Mouse (Mus musculus) lung, embryonic 16.5 days (tissue): ENCODE measurements around the gene Derl3. TPM values are rescaled to one million over a fixed set of nuclear protein-coding genes. Genes with fewer than 3 reads are reported as not detected.
A peak's percentile ranks its signal among the peaks of the same experiment; 100 is the strongest.

Source experiments
- ATAC-seq: fragments of 200-750 bp; cut with Nextera tagmentation; 2 replicates; pipeline ENCODE4 v1.8.0; 2017; ENCODE audit warnings: low read depth, mild to moderate bottlenecking, moderate library complexity
- H3K27ac ChIP-seq: fragments of 300-500 bp; sonication (generic); 2 replicates; pipeline ENCODE4 v1.5.1; 2014; ENCODE audit warnings: mild to moderate bottlenecking, control low read depth, low read length
- H3K27me3 ChIP-seq: fragments of 300-500 bp; sonication (generic); 2 replicates; pipeline ENCODE4 v1.6.1; 2014; ENCODE audit warnings: low read depth, low read length, mixed read lengths; ENCODE audit not compliant: control insufficient read depth, insufficient read depth
- H3K36me3 ChIP-seq: fragments of 300-500 bp; sonication (generic); 2 replicates; pipeline ENCODE4 v1.6.1; 2014; ENCODE audit warnings: low read length; ENCODE audit not compliant: control insufficient read depth, insufficient read depth
- H3K4me1 ChIP-seq: fragments of 300-500 bp; sonication (generic); replicated peaks from 2 replicates; pipeline ENCODE4 v1.6.1; 2014; ENCODE audit warnings: low read length, mixed read lengths; ENCODE audit not compliant: control insufficient read depth, insufficient read depth
- H3K4me2 ChIP-seq: fragments of 300-500 bp; sonication (generic); 2 replicates; pipeline ENCODE4 v1.6.1; 2014; ENCODE audit warnings: low read depth, low read length, control low read depth
- H3K4me3 ChIP-seq: fragments of 300-500 bp; sonication (generic); 2 replicates; pipeline ENCODE4 v1.5.1; 2014; ENCODE audit warnings: mild to moderate bottlenecking, low read length, control low read depth
- H3K9ac ChIP-seq: fragments of 300-500 bp; sonication (generic); 2 replicates; pipeline ENCODE4 v1.6.1; 2014; ENCODE audit warnings: low read length, control low read depth
- H3K9me3 ChIP-seq: fragments of 300-500 bp; sonication (generic); 2 replicates; pipeline ENCODE4 v1.6.1; 2016; ENCODE audit warnings: low read length; ENCODE audit not compliant: control insufficient read depth
- WGBS: fragments of 180-500 bp; shearing (Covaris S2); extraction: QIAGEN DNeasy Blood & Tissue Kit; methylation state at CpG from one replicate; pipeline ENCODE4 v1.1.7; 2014; 5-methylcytosine and 5-hydroxymethylcytosine counted together
- polyA plus RNA-seq: library from polyadenylated mRNA; unstranded; fragments of >200 nt; fragmentation: Nextera tagmentation; extraction: Ambion mirVana; gene quantifications from 2 replicates; pipeline ENCODE4 v1.2.1, GENCODE M21; 2015

The Derl3 gene
- polyA plus RNA-seq, 1 experiment from 2014 or later, result 2.3 TPM

DNA sequence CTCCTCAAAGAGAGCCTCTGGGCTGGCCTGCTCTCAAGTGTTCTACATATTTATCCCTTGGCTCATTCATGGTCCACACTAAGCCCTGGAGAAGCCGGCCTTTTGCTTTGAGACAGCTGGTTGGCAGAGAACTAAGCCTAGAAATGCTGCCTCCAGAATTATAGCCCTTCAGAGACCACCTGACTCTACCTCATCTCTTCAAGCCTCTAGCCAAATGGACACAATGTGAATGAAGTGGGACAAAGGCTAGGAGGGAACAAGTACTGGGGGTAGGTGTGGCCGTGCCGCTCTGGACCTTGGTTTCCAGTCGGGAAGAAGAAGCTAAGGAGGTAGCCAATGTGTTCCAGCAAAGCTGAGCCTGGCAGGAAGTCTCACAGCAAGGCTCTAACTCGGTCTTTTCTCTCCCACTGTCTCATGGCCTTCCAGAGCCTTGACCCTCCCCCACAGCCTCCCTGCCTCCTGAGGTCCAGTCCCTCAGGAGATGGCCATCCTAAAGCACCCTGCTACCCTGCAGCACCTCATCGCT, 4.9 kb downstream of the Derl3 start:
- Histone ChIP-seq H3K27me3 (no peaks in the 10 kb centered on the region), H3K9me3 (no peaks in the 10 kb centered on the region), H3K9ac (no peak overlapping the region), H3K4me1 (peaks cover 8% of the 10 kb centered on the region), H3K4me3 (no peak overlapping the region), H3K36me3 (peaks cover 43% of the 10 kb centered on the region), H3K27ac (no peak overlapping the region; the same call in 1 of the 2 replicates), H3K4me2 (no peak overlapping the region)
- ATAC-seq, result no peak
- 69% methylated on average over 6 of the region's 6 CpGs for WGBS

DNA sequence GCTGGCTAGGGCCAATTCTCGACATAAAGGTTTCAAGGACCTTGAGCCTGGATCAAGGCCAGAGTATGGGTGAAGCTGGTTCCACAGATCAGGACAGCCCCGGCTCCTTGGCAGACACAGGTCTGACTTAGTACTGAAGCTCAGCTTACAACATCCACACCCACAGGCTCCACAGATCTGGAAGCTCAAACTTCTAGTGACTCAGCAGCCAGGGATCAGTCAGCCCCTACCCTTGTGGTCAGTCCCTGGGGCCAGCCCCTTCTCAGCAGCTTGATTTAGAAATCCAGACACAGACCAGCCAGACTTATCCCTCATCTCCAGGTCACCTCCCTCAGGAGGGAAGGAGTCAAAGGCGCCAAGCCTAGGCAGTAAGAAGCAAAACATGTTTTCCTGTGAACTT, 5.6 kb downstream of the Derl3 start:
- Histone ChIP-seq H3K4me3 (no peak overlapping the region), H3K27ac (peak overlapping the region; percentile 44), H3K4me1 (peaks cover 2% of the 10 kb centered on the region), H3K9me3 (no peaks in the 10 kb centered on the region), H3K9ac (no peak overlapping the region), H3K27me3 (no peaks in the 10 kb centered on the region), H3K4me2 (no peak overlapping the region), H3K36me3 (peaks cover 50% of the 10 kb centered on the region)
- WGBS, result 48% methylated on average over 3 of the region's 3 CpGs
- ATAC-seq, result peak; percentile 71

DNA sequence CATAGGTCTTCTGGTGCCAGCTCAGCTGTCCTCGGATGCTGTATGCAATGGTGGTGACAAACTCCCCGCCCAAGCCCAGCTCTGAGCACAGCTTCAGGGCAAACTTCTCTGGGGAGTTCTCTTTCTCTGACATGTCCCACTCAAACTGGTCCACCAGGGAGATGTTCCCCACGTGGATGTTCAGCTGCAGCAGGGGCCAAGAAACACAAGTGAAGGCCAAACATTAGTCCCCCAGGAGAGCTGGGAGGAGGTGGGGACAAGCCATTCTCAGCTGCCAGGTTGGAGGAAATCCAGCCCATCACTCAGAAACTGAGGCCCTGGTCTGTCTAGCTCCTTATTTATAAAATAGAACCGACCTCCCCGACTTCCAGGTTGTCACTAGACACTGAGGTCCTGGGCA, 11.2 kb downstream of the Derl3 start:
- Histone ChIP-seq H3K4me2 (no peak overlapping the region), H3K36me3 (peaks cover 61% of the 10 kb centered on the region), H3K27ac (no peak overlapping the region), H3K4me3 (no peak overlapping the region), H3K9ac (no peak overlapping the region), H3K4me1 (no peaks in the 10 kb centered on the region), H3K27me3 (no peaks in the 10 kb centered on the region), H3K9me3 (no peaks in the 10 kb centered on the region)
- no peak for ATAC-seq
- 84% methylated on average over 5 of the region's 5 CpGs for WGBS

DNA sequence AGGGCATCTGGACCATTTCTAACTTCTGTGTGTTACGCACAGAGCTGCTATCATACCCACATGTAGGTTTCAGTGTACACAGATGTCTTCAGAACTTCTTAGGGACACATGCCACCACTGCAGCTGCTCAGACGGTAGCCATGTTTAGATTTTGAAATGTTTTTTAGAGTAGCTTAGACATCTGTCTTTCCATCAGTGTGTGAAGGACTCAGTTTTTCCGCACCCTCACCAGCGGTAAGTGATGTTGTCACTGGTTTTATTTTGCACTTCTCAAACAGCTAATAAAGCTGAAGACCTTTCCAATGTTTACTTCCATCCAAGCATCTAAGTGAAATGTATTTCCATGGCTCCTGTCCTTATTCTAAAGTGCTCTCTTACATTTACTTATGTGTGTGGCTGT, 13.7 kb downstream of the Derl3 start:
- peaks cover 72% of the 10 kb centered on the region for H3K36me3 ChIP-seq
- H3K27me3 ChIP-seq, result no peaks in the 10 kb centered on the region
- no peak for ATAC-seq

DNA sequence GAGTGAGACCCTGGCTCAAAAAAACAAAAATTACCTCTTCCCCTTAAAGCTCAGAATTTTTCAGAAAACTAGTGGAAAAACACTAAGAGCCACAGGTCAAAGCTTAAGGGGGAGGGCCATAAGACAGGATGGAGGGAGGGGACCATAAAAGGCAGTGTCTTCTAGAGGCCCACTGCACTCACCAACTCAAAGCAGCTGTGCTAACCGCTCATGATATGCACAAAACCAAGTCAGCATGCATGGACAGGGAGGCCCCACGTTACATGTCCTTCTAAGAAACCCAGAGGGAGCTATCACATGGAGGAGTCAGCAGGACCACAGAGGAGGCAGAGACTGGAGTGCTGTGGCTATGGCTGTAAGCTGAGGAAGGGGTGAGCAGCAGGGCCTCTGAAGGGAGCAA, 17.5 kb downstream of the Derl3 start:
- ATAC-seq, result no peak
- 79% methylated on average over 2 of the region's 2 CpGs for WGBS

More for the DNA sequence above, 13.7 kb downstream of the Derl3 start:
- no peak overlapping the region for H3K9ac ChIP-seq
- H3K9me3 ChIP-seq, result no peaks in the 10 kb centered on the region
- no peak overlapping the region for H3K27ac ChIP-seq
- no peak overlapping the region for H3K4me2 ChIP-seq
- 85% methylated on average over 4 of the region's 4 CpGs for WGBS
- H3K4me3 ChIP-seq, result no peak overlapping the region
- no peaks in the 10 kb centered on the region for H3K4me1 ChIP-seq

DNA sequence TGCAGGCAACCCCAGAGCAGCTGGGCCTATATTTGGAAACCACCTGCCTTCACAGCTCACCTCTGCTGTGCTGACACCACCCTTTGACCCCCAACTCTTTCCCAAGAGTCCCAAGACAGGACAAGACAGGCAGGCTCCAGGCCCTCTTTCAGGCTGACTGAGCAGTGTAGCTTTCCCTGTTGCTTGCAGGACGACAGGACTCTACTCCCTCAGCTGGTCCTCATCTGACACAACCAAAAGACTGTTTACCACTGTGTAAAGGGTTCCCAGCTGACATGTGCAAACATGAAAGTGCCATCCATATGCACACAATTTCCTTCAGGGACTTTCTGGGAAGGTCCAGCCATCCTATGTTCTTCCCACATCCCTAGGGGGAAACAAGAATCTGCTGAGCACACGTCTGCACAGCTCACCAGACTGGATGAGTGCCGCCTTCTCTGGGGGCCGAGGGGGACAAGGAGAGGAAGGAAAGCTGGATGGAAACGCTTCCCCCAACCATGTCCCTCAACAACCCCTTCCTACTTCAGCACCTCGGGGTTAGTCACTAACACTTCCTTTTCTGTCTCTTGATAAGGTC, 19.9 kb downstream of the Derl3 start:
- Histone ChIP-seq H3K4me1 (no peaks in the 10 kb centered on the region), H3K9ac (no peak overlapping the region), H3K36me3 (peaks cover 33% of the 10 kb centered on the region), H3K27me3 (no peaks in the 10 kb centered on the region), H3K4me3 (no peak overlapping the region), H3K9me3 (no peaks in the 10 kb centered on the region), H3K27ac (peak overlapping the region; percentile 6; the same call in 1 of the 2 replicates), H3K4me2 (no peak overlapping the region)
- 53% methylated on average over 6 of the region's 6 CpGs for WGBS
- peak; percentile 63 for ATAC-seq

More for the DNA sequence above, 17.5 kb downstream of the Derl3 start:
- Histone ChIP-seq H3K4me3 (no peak overlapping the region), H3K9me3 (no peaks in the 10 kb centered on the region), H3K27me3 (no peaks in the 10 kb centered on the region), H3K36me3 (peaks cover 43% of the 10 kb centered on the region), H3K9ac (no peak overlapping the region), H3K4me1 (no peaks in the 10 kb centered on the region), H3K4me2 (no peak overlapping the region), H3K27ac (no peak overlapping the region)

DNA sequence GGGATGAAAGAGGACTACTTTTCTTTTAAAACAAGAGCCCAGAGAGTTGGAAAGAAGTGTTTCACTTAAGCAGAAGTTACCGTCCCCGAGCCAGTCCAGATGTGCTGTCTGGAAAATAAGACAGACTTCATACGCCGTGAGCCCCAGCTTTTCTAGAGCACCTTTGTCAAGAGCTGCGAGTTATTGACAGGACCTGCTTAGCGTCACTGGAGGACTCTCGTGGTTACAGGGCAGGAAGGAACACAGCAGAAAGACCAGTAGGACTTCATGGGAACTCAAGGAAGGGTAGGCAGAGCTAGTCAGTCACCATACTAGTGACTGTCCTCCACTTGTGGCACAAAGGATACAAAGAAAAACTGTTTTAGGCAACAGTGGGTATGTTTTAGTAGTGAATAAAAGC, 22.3 kb downstream of the Derl3 start:
- Histone ChIP-seq H3K9ac (no peak overlapping the region), H3K9me3 (no peaks in the 10 kb centered on the region), H3K27ac (no peak overlapping the region), H3K4me1 (peaks cover 15% of the 10 kb centered on the region), H3K27me3 (no peaks in the 10 kb centered on the region), H3K4me3 (no peak overlapping the region), H3K36me3 (peaks cover 25% of the 10 kb centered on the region), H3K4me2 (no peak overlapping the region)
- no peak for ATAC-seq
- WGBS, result 73% methylated on average over 7 of the region's 7 CpGs

DNA sequence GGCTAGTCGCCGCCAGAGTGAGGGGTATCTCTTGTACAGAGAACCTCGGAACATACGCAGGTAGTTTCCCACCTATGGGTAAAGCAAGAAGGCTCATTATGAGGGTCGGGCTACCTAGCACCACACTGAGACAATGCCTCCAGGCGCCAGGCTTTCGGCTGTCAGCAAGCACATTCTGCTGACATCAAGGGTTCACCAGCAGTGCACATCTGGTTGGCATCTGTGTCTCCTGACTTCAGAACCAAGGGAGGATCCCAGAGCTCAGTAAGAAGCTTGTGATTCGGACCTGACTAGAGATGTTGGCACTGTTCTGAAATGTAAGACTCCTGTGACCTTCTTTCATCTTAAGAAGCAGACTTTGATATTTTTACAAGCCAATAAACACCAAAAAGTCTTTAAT, 23.6 kb downstream of the Derl3 start:
- Histone ChIP-seq H3K9me3 (no peaks in the 10 kb centered on the region), H3K27ac (no peak overlapping the region), H3K4me3 (no peak overlapping the region), H3K4me1 (peaks cover 16% of the 10 kb centered on the region), H3K36me3 (peaks cover 15% of the 10 kb centered on the region), H3K27me3 (no peaks in the 10 kb centered on the region), H3K4me2 (no peak overlapping the region), H3K9ac (no peak overlapping the region)
- WGBS, result 79% methylated on average over 8 of the region's 8 CpGs
- ATAC-seq, result no peak

DNA sequence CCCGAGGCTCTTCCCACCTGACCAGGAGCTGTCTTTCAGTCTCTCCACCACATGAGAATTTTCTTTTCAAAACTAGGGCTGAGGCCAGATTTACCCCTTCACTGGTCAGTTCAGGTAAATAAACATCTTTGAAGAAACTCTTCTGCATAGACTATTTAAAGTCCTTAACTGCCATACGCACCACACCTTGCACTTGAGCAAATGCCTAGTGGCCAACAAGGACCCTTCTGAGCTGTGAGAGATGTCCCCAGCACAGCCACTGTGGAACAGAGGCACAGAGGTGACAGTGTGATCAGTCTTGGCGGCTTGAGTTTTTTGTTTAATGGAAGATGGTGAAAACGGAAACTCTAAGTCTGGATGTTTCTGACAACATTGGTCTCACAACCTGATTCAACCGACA, 25.8 kb downstream of the Derl3 start:
- H3K9me3 ChIP-seq, result no peaks in the 10 kb centered on the region
- H3K4me1 ChIP-seq, result peaks cover 24% of the 10 kb centered on the region
- no peak overlapping the region for H3K4me2 ChIP-seq
- no peaks in the 10 kb centered on the region for H3K27me3 ChIP-seq
- 57% methylated on average over 5 of the region's 5 CpGs for WGBS
- H3K4me3 ChIP-seq, result no peak overlapping the region
- H3K36me3 ChIP-seq, result peaks cover 17% of the 10 kb centered on the region
- no peak overlapping the region for H3K9ac ChIP-seq
- no peak for ATAC-seq
- no peak overlapping the region for H3K27ac ChIP-seq
